In the genomic region with DNA sequence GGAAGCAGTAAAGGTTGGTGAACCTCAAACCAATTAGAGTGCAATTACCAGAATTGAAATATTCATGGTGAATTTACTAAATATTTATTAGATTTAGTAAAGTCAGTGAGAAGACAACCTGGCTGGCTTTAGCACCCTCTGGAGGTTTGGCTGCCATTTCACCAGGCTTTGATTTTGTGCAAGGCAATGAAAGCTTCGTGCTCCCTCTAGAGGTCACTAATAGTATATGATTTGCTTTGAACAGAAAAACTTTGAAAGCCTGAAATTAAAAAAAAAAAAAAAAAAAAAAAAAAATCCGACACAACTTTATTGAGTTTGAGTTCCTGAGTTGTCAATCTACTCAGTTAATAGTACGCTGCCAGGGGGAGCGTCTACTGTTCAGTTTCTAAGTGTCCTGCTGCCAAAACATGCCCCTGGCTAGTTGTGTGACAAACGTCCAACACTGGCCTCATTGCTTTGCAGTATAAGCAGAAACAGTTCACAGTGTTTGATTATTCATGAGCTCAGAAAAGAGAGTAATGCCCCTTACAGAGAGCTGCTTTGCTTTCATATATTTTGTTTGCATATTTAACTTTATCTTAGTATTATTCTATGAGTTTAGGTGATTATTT, we compare ENCODE assay signal across 9 mouse cellular contexts. TPM values are rescaled to one million over a fixed set of nuclear protein-coding genes. Genes with fewer than 3 reads are reported as not detected.
DNase-seq lines count a peak whose midpoint lies in the region; ATAC-seq and TF ChIP-seq lines count a peak whose summit lies in the region.
"Had no signal": no experiment of that assay in that cellular context is flagged by ENCODE, and none has a peak within 500 bp of the region (broad histone marks: within the 10 kb centered on the region; RNA-seq: fewer than 3 reads in every experiment).

No protein-coding gene starts in this region.

- peak; percentile 56 for DNase-seq in adrenal gland, adult 2 months
- peak; percentile 92 for DNase-seq in embryo, embryonic 10 days (ENCODE audit: low spot score)
- DNase-seq in gastrocnemius, postnatal 25 days: peak; percentile 21
- peak; percentile 95 for DNase-seq in kidney, postnatal 0 days (ENCODE audit: low spot score)
- DNase-seq in lung, embryonic 14.5 days: peak; percentile 94
- DNase-seq in retina, adult 2 months (ENCODE audit: low read depth, low spot score): peak; percentile 39
- peak; percentile 54 for DNase-seq in thymus, postnatal 4 days

- 9% methylated on average over 5 of the region's 5 CpGs for WGBS in kidney, postnatal 0 days
- 15% methylated on average over 5 of the region's 5 CpGs for WGBS in lung, embryonic 14.5 days

- ATAC-seq in kidney, postnatal 0 days (replicated peaks; ENCODE audit: low FRiP score, low read depth): no peak
- no peak for ATAC-seq in lung, embryonic 14.5 days (ENCODE audit: insufficient read depth)

- no peak for TF ChIP-seq POLR2A in ES-Bruce4 (IDR thresholded peaks at IDR 0.05; ENCODE audit: insufficient read depth, low read length)

- H3K9ac ChIP-seq in ES-Bruce4 (ENCODE audit: low read depth, poor library complexity, severe bottlenecking): no peak overlapping the region
- H3K9ac ChIP-seq in kidney, postnatal 0 days (ENCODE audit: low read depth, low read length): no peak overlapping the region
- H3K9ac ChIP-seq in lung, embryonic 14.5 days: no peak overlapping the region

- H3K4me2 ChIP-seq in kidney, postnatal 0 days (ENCODE audit: low read length): no peak overlapping the region
- no peak overlapping the region for H3K4me2 ChIP-seq in lung, embryonic 14.5 days

- peaks cover 6% of the 10 kb centered on the region for H3K36me3 ChIP-seq in ES-Bruce4 (ENCODE audit: control insufficient read depth, insufficient read depth, low read length, poor library complexity, severe bottlenecking)
- H3K36me3 ChIP-seq in kidney, postnatal 0 days (ENCODE audit: insufficient read depth, low read length): 0 out of 2 replicates have a peak, but pooled peaks cover 1% of the 10 kb centered on the region
- H3K36me3 ChIP-seq in lung, embryonic 14.5 days (ENCODE audit: insufficient read depth): no peaks in the 10 kb centered on the region

- peak; percentile 62 for TF ChIP-seq CTCF in ES-Bruce4 (IDR thresholded peaks at IDR 0.05; ENCODE audit: low read depth, low read length)
- TF ChIP-seq CTCF in kidney, postnatal 0 days (IDR thresholded peaks at IDR 0.05; ENCODE audit: low read depth): peak; percentile 94
- peak; percentile 86 for TF ChIP-seq CTCF in lung, embryonic 14.5 days (IDR thresholded peaks at IDR 0.05; ENCODE audit: low read depth)

- no peaks in the 10 kb centered on the region for H3K27me3 ChIP-seq in ES-Bruce4 (ENCODE audit: control insufficient read depth, insufficient read depth, low read length, poor library complexity, severe bottlenecking)
- H3K27me3 ChIP-seq in kidney, postnatal 0 days (ENCODE audit: insufficient read depth, low read length): no peaks in the 10 kb centered on the region
- H3K27me3 ChIP-seq in lung, embryonic 14.5 days (ENCODE audit: insufficient read depth, low read length): no peaks in the 10 kb centered on the region

- H3K27ac ChIP-seq in ES-Bruce4 (ENCODE audit: insufficient read depth, low read length): no peak overlapping the region
- H3K27ac ChIP-seq in kidney, postnatal 0 days: no peak overlapping the region
- H3K27ac ChIP-seq in lung, embryonic 14.5 days (ENCODE audit: low read depth): no peak overlapping the region

- no peaks in the 10 kb centered on the region for H3K9me3 ChIP-seq in ES-Bruce4 (replicated peaks; ENCODE audit: control insufficient read depth, insufficient read depth, low read length, poor library complexity, severe bottlenecking)
- H3K9me3 ChIP-seq in kidney, postnatal 0 days (replicated peaks; ENCODE audit: low read length): no peaks in the 10 kb centered on the region
- H3K9me3 ChIP-seq in lung, embryonic 14.5 days (ENCODE audit: low read depth, low read length): no peaks in the 10 kb centered on the region

- no peak overlapping the region for H3K4me3 ChIP-seq in ES-Bruce4 (ENCODE audit: low read depth, low read length)
- H3K4me3 ChIP-seq in kidney, postnatal 0 days (replicated peaks; ENCODE audit: low read depth, low read length): no peak overlapping the region
- H3K4me3 ChIP-seq in lung, embryonic 14.5 days (ENCODE audit: low read depth, low read length): no peak overlapping the region

- no peaks in the 10 kb centered on the region for H3K4me1 ChIP-seq in ES-Bruce4 (ENCODE audit: control insufficient read depth, insufficient read depth, low read length)
- no peaks in the 10 kb centered on the region for H3K4me1 ChIP-seq in kidney, postnatal 0 days (replicated peaks; ENCODE audit: insufficient read depth, low read length)
- no peaks in the 10 kb centered on the region for H3K4me1 ChIP-seq in lung, embryonic 14.5 days (ENCODE audit: insufficient read depth)

- TF ChIP-seq EP300 in ES-Bruce4 (IDR thresholded peaks at IDR 0.05; ENCODE audit: insufficient read depth, low read depth, low read length): no peak

RNA-seq across cellular contexts. Expression of a gene that starts 27.7 kb away (rescaled TPM):
- 7.5 and 8.2 TPM in 2 replicates for polyA plus RNA-seq in ES-Bruce4 (2011; ENCODE audit: insufficient read depth, insufficient read length, low read depth, missing spikeins)
- 10 to 100 TPM; 13.8 to 14.5 TPM for total RNA-seq in adrenal gland, adult 2 months (2021)
- polyA plus RNA-seq in adrenal gland, adult 2 months (2012; rRNA removed): 15.3 and 19.7 TPM in 2 replicates
- total RNA-seq in gastrocnemius, postnatal 25 days (2021): 10 to 100 TPM; 16.5 to 19.8 TPM
- 29.2 and 34.8 TPM in 2 replicates for polyA plus RNA-seq in kidney, postnatal 0 days (2015; fragmentation: Nextera tagmentation; extraction: Ambion mirVana)
- 22.3 and 22.6 TPM in 2 replicates for polyA plus RNA-seq in lung, embryonic 14.5 days (2014; fragmentation: Nextera tagmentation; extraction: Ambion mirVana)

RNA-seq across cellular contexts. Expression of a gene that starts 28.5 kb away (rescaled TPM):
- polyA plus RNA-seq in ES-Bruce4 (2011; ENCODE audit: insufficient read depth, insufficient read length, low read depth, missing spikeins): 69.6 and 72.4 TPM in 2 replicates
- total RNA-seq in adrenal gland, adult 2 months (2021): 10 to 100 TPM in 1 of 2 experiments, 1 to 10 TPM in 1; 9.0 to 23.1 TPM
- polyA plus RNA-seq in adrenal gland, adult 2 months (2012; rRNA removed): 0.75 and 1.0 TPM in 2 replicates
- total RNA-seq in gastrocnemius, postnatal 25 days (2021): 1 to 10 TPM; 9.2 to 9.7 TPM
- polyA plus RNA-seq in kidney, postnatal 0 days (2015; fragmentation: Nextera tagmentation; extraction: Ambion mirVana): 12.4 and 15.2 TPM in 2 replicates
- 20.4 and 21.8 TPM in 2 replicates for polyA plus RNA-seq in lung, embryonic 14.5 days (2014; fragmentation: Nextera tagmentation; extraction: Ambion mirVana)

RNA-seq across cellular contexts. Expression of a gene that starts 54.4 kb away (rescaled TPM):
- 6.1 and 6.6 TPM in 2 replicates for polyA plus RNA-seq in ES-Bruce4 (2011; ENCODE audit: insufficient read depth, insufficient read length, low read depth, missing spikeins)
- total RNA-seq in adrenal gland, adult 2 months (2021): not detected
- not detected in 2 replicates for polyA plus RNA-seq in adrenal gland, adult 2 months (2012; rRNA removed)
- under 1 TPM in 1 of 2 experiments, not detected in 1; 0.56 TPM for total RNA-seq in gastrocnemius, postnatal 25 days (2021)
- 0.04 and 0.05 TPM in 2 replicates for polyA plus RNA-seq in kidney, postnatal 0 days (2015; fragmentation: Nextera tagmentation; extraction: Ambion mirVana)
- polyA plus RNA-seq in lung, embryonic 14.5 days (2014; fragmentation: Nextera tagmentation; extraction: Ambion mirVana): 0.87 and 1.0 TPM in 2 replicates
- total RNA-seq: layer of hippocampus, postnatal 25 days had no signal

Comparison
In these comparisons a context has a peak if more than half of its experiments do, and no peak if none do; other contexts are left out.
1. DNase-seq: peak in every context shown above with its lines; median percentile 95 in kidney, postnatal 0 days; 94 in lung, embryonic 14.5 days; 92 in embryo, embryonic 10 days; 56 in adrenal gland, adult 2 months; 54 in thymus, postnatal 4 days; 39 in retina, adult 2 months; 21 in gastrocnemius, postnatal 25 days.